Mouse (Mus musculus) forebrain, embryonic 13.5 days (tissue): Measurements from ENCODE around the gene Slc1a5. TPM values are rescaled to one million over a fixed set of nuclear protein-coding genes. Genes with fewer than 3 reads are reported as not detected.

Source experiments
- ATAC-seq: fragments of 200-750 bp; cut with Nextera tagmentation; 2 replicates; pipeline ENCODE4 v1.8.0; 2017
- H3K27ac ChIP-seq: fragments of 300-500 bp; sonication (generic); 2 replicates; pipeline ENCODE4 v1.5.1; 2015; ENCODE audit warnings: inconsistent platforms, mild to moderate bottlenecking, moderate library complexity
- H3K27me3 ChIP-seq: fragments of 300-500 bp; sonication (generic); 2 replicates; pipeline ENCODE4 v1.6.1; 2015; ENCODE audit warnings: mild to moderate bottlenecking, inconsistent platforms
- H3K36me3 ChIP-seq: fragments of 300-500 bp; sonication (generic); 2 replicates; pipeline ENCODE4 v1.6.1; 2015; ENCODE audit warnings: mild to moderate bottlenecking, inconsistent platforms; ENCODE audit not compliant: poor library complexity, severe bottlenecking
- H3K4me1 ChIP-seq: fragments of 300-500 bp; sonication (generic); 2 replicates; pipeline ENCODE4 v1.6.1; 2015; ENCODE audit warnings: inconsistent platforms
- H3K4me2 ChIP-seq: fragments of 300-500 bp; sonication (generic); 2 replicates; pipeline ENCODE4 v1.6.1; 2015; ENCODE audit warnings: inconsistent platforms, mild to moderate bottlenecking, moderate library complexity
- H3K4me3 ChIP-seq: fragments of 300-500 bp; sonication (generic); 2 replicates; pipeline ENCODE4 v1.5.1; 2015; ENCODE audit warnings: mild to moderate bottlenecking, inconsistent platforms
- H3K9ac ChIP-seq: fragments of 300-500 bp; sonication (generic); 2 replicates; pipeline ENCODE4 v1.6.1; 2015; ENCODE audit warnings: mild to moderate bottlenecking, inconsistent platforms
- H3K9me3 ChIP-seq: fragments of 300-500 bp; sonication (generic); replicated peaks from 2 replicates; pipeline ENCODE4 v1.6.1; 2016; ENCODE audit warnings: inconsistent platforms
- WGBS: fragments of 180-500 bp; shearing (Covaris S2); methylation state at CpG from one replicate; pipeline ENCODE4 v1.1.7; 2015; 5-methylcytosine and 5-hydroxymethylcytosine counted together
- polyA plus RNA-seq: library from polyadenylated mRNA; unstranded; fragments of >200 nt; fragmentation: Nextera tagmentation; extraction: Ambion mirVana; gene quantifications from 2 replicates; pipeline ENCODE4 v1.2.1, GENCODE M21; 2015

The Slc1a5 gene
- polyA plus RNA-seq, 1 experiment from 2014 or later, result 17.1 TPM

DNA sequence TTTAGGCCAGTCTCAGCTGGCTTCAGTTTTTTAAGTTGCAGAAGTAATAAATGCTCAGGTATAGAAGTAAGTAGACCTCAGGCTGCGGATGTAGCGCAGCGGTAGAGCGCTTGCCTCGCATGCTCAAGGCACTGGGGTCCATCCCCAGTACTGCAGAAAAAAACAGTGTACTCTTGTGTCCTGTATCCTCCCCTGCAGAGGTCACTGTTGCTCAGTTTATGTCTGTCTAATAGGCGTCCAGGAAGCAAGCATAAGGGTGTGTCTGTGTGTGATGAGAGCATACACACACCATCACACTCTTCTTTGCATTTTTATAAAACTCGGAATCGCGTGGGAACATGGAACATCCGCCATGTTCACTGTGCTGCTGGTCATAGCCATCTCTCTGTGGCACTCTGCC is 44.6 kb downstream of the Slc1a5 start:
- no peak for ATAC-seq
- no peak overlapping the region for H3K4me2 ChIP-seq
- peaks cover 7% of the 10 kb centered on the region for H3K4me1 ChIP-seq
- H3K9me3 ChIP-seq, result no peaks in the 10 kb centered on the region
- H3K9ac ChIP-seq, result no peak overlapping the region
- peaks cover 85% of the 10 kb centered on the region for H3K36me3 ChIP-seq
- H3K27me3 ChIP-seq, result no peaks in the 10 kb centered on the region
- no peak overlapping the region for H3K4me3 ChIP-seq
- no peak overlapping the region for H3K27ac ChIP-seq
- WGBS, result 87% methylated on average over 10 of the region's 10 CpGs

DNA sequence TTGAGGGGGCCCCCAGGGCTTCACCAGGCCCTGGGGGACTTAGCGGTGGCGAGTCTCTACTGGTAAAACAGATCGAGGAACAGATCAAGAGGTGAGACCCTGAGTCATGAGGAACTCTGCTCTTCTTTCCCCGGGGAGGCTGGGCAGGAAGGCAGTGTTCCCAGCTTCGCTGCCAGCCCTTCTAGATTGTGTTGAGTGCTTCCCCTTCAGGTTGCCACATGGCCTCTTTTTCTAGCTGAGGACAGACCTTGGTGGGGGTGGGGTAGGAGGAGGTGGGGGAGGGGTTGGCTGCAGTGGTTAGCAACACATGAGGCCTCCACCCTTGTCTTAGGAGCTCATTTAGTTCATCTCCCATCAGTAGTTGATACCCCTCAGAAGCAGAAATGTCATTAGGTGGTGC is 45.4 kb downstream of the Slc1a5 start:
- WGBS, result 83% methylated on average over 5 of the region's 5 CpGs
- no peaks in the 10 kb centered on the region for H3K27me3 ChIP-seq
- no peak overlapping the region for H3K4me2 ChIP-seq
- H3K4me1 ChIP-seq, result no peaks in the 10 kb centered on the region
- H3K36me3 ChIP-seq, result peaks cover 93% of the 10 kb centered on the region
- ATAC-seq, result no peak
- H3K9me3 ChIP-seq, result no peaks in the 10 kb centered on the region
- H3K4me3 ChIP-seq, result no peak overlapping the region
- no peak overlapping the region for H3K9ac ChIP-seq
- H3K27ac ChIP-seq, result no peak overlapping the region

DNA sequence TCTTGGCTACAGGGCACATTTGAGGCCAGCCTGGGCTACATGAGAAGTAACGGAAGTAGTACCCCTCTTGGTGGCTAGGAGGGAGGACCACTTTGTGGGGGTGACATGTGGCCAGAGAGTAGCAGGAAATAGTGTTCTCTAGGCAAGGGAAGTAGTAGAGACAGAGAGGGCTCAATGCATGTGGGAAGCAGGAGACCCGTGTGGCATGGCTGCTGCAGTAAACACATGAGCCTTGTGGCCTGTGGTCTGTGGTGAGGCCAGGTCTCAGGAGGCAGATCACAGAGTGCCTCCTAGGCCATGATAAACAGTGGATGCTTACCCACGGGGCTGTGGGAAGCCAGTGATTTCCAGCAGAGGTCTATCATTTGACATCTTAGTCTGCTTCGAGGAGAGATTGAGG is 46.1 kb downstream of the Slc1a5 start:
- Histone ChIP-seq H3K36me3 (peaks cover 99% of the 10 kb centered on the region), H3K9ac (no peak overlapping the region), H3K9me3 (no peaks in the 10 kb centered on the region), H3K4me1 (no peaks in the 10 kb centered on the region), H3K4me2 (no peak overlapping the region), H3K27ac (no peak overlapping the region), H3K4me3 (no peak overlapping the region), H3K27me3 (no peaks in the 10 kb centered on the region)
- ATAC-seq, result no peak
- 93% methylated on average over 4 of the region's 4 CpGs for WGBS

DNA sequence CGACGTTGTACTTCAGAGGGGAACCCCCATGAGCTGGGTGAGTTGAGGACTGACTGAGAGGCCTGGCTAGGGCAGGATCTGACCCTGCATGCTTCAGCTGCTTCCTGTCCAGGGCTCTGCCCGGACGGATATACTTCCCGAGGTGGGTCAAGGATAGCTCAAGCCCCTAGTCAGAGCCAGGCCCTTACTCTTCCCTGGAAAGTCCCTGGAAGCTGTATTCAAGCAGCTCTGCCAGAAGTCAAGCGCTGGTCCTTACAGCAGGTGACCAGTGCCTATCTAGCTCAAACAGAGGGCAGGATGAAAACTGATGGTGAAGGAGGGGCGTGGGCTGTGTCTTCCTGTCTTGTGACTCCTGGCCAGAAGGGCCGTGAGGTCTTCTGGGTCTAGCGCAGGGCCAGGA is 49.3 kb downstream of the Slc1a5 start:
- no peak overlapping the region for H3K4me2 ChIP-seq
- peaks cover 98% of the 10 kb centered on the region for H3K36me3 ChIP-seq
- no peaks in the 10 kb centered on the region for H3K27me3 ChIP-seq
- H3K27ac ChIP-seq, result no peak overlapping the region; the same call in 1 of the 2 replicates
- H3K4me3 ChIP-seq, result no peak overlapping the region
- no peak overlapping the region for H3K9ac ChIP-seq
- no peaks in the 10 kb centered on the region for H3K9me3 ChIP-seq
- ATAC-seq, result no peak
- no peaks in the 10 kb centered on the region for H3K4me1 ChIP-seq
- 91% methylated on average over 9 of the region's 9 CpGs for WGBS

DNA sequence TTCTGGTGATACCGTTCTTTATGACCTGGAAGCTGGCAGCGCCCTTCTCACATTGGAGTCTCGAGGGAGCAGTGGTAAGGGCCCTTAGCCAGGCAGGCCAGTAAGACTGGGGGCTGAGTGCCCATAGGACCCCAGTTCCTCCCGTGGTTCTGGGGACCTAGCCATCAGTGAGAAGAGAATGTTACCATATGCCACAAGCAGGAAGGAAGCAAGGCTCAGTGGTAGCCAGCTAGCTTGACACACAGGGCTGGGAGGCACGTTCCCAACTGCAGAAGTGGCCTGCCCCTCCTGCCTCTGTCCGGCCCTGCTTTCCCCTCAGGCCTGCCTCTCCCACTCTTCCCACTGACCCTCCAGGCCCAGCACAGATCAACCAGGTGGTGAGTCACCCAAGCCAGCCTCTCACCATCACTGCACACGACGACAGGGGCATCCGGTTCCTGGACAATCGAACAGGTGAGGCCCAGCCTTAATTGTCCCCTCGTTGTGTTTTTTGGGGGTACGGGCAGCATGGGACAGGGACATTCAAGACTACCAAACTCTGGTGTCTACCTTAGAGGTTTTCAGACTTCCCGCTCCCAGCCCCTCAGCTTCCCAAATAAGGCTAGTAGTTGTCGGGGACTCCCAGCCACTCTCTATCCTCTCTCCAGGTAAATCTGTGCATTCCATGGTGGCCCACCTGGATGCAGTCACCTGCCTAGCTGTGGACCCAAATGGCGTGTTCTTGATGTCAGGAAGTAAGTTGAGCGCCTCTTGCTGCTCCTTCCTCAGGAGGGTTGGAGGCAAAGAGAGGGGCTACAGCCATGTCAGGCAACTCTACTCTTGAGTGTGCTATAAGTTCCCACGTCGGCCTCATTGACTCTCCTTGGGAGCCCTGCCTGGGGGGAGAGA is 57.0 kb downstream of the Slc1a5 start:
- 93% methylated on average over 18 of the region's 18 CpGs for WGBS
- Histone ChIP-seq H3K4me3 (no peak overlapping the region), H3K9me3 (no peaks in the 10 kb centered on the region), H3K9ac (no peak overlapping the region), H3K36me3 (peaks cover 80% of the 10 kb centered on the region), H3K27me3 (no peaks in the 10 kb centered on the region), H3K4me1 (0 out of 2 replicates have a peak, but pooled peaks cover 1% of the 10 kb centered on the region), H3K27ac (no peak overlapping the region), H3K4me2 (no peak overlapping the region)
- no peak for ATAC-seq

DNA sequence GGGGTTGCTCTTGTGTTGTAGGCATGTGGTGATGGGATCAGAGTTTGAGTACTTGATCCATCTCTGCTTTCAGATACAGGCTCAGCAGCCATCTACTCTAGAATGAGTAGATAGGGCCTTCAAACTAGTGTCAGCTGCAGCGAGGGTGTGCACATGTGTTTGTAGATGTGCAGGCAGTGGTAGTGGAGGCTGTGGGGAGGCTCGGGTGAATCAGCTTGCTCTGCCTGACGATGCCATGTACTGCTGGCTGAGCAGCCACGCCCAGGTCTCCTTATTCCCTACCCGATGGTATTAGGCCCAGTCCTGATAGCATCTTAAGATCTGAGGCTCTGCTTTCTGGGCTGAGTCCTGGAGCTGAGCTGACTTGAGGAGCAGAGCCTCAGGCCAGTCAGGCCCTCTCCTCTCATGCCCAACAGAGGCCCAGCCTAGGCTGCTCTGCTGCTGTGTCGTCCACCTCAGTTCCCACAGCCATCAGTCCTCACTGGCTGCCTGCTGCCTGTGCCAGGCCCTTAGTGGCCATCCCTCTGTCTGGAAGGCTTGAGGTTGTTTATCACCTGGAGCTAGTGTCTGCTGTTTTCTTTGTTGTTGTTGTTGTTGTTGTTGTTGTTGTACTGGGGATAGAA is 57.8 kb downstream of the Slc1a5 start:
- Histone ChIP-seq H3K4me2 (no peak overlapping the region), H3K9me3 (no peaks in the 10 kb centered on the region), H3K36me3 (peaks cover 73% of the 10 kb centered on the region), H3K4me1 (peaks cover 9% of the 10 kb centered on the region), H3K4me3 (no peak overlapping the region), H3K9ac (no peak overlapping the region), H3K27me3 (no peaks in the 10 kb centered on the region), H3K27ac (no peak overlapping the region)
- 83% methylated on average over 6 of the region's 6 CpGs for WGBS
- no peak for ATAC-seq

DNA sequence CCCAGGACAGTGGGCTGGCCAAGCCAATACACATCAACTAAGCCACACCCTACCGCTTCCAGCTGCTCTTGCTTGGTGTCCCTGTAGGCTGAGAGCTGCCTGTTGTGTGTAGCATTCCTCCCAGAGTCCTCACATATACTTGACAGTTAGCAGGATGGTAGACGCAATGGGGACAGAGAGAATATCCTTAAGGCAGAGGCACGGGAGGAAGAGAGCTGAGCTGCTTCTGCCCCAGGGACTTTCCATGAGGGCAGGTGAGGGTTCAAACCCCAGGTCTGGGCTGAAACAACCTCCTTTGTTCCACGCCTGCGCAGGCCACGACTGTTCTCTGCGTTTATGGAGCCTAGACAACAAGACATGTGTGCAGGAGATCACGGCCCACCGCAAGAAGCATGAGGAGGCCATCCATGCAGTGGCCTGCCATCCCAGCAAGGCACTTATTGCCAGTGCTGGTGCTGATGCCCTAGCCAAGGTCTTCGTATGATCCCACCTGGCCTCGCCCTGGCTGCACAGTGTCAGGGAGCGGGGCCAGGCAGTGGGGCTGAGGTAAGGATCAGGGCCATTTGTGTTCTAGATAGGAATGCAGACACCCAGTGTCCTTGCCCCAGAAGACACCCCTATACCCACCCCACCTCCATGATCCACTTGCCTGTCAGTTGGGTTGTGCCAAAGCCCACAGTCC is 58.4 kb downstream of the Slc1a5 start:
- Histone ChIP-seq H3K4me3 (no peak overlapping the region), H3K4me1 (peaks cover 15% of the 10 kb centered on the region), H3K9me3 (no peaks in the 10 kb centered on the region), H3K36me3 (peaks cover 66% of the 10 kb centered on the region), H3K9ac (no peak overlapping the region), H3K4me2 (no peak overlapping the region), H3K27me3 (no peaks in the 10 kb centered on the region), H3K27ac (no peak overlapping the region)
- 92% methylated on average over 12 of the region's 12 CpGs for WGBS
- no peak for ATAC-seq

DNA sequence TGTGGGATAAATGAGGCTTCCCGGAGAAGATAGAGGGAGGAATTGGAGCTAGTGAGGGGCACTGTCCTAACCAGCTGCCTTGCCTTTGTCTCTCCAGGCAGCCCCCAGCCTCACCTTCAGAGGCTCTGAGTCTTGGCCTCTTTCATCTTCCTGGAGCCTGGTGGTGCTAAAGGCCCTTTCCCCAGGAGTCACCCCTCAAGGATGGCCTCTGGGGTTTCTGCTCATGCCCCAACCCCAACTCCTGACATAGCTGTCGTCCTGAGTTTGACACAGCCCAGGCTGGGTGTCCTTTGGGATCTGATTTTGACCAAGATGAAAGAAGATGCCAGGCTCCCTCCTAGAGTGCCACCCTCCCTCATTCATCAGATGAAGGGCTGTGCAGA is 59.0 kb downstream of the Slc1a5 start:
- H3K4me2 ChIP-seq, result no peak overlapping the region
- H3K9me3 ChIP-seq, result no peaks in the 10 kb centered on the region
- 90% methylated on average over 2 of the region's 2 CpGs for WGBS
- no peaks in the 10 kb centered on the region for H3K27me3 ChIP-seq
- H3K4me1 ChIP-seq, result peaks cover 21% of the 10 kb centered on the region
- no peak overlapping the region for H3K9ac ChIP-seq
- no peak overlapping the region for H3K27ac ChIP-seq
- no peak overlapping the region for H3K4me3 ChIP-seq
- H3K36me3 ChIP-seq, result peaks cover 61% of the 10 kb centered on the region
- no peak for ATAC-seq

DNA sequence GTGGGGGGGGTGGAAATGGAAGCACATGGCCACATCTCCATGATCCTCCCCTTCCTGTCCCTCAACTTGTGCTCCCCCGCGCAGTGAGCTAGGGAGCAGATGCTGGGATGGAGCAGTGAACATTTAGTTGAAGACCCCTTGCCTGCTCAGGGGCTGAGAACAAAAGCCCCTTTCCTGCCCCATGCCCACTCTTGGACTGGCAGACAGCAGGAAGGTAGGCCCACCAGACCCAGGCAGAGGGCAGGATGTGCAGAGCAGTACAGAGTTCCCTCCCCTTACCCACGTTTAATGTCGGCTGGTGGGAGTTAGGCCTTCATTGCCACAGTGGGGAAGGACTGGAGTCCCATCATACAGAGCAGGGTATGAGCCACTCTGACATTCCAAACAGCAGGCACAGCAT is 59.9 kb downstream of the Slc1a5 start:
- Histone ChIP-seq H3K27me3 (no peaks in the 10 kb centered on the region), H3K27ac (no peak overlapping the region), H3K4me1 (peaks cover 28% of the 10 kb centered on the region), H3K36me3 (peaks cover 55% of the 10 kb centered on the region), H3K9me3 (no peaks in the 10 kb centered on the region), H3K4me3 (no peak overlapping the region), H3K9ac (no peak overlapping the region), H3K4me2 (no peak overlapping the region)
- no peak for ATAC-seq
- WGBS, result 69% methylated on average over 4 of the region's 4 CpGs

DNA sequence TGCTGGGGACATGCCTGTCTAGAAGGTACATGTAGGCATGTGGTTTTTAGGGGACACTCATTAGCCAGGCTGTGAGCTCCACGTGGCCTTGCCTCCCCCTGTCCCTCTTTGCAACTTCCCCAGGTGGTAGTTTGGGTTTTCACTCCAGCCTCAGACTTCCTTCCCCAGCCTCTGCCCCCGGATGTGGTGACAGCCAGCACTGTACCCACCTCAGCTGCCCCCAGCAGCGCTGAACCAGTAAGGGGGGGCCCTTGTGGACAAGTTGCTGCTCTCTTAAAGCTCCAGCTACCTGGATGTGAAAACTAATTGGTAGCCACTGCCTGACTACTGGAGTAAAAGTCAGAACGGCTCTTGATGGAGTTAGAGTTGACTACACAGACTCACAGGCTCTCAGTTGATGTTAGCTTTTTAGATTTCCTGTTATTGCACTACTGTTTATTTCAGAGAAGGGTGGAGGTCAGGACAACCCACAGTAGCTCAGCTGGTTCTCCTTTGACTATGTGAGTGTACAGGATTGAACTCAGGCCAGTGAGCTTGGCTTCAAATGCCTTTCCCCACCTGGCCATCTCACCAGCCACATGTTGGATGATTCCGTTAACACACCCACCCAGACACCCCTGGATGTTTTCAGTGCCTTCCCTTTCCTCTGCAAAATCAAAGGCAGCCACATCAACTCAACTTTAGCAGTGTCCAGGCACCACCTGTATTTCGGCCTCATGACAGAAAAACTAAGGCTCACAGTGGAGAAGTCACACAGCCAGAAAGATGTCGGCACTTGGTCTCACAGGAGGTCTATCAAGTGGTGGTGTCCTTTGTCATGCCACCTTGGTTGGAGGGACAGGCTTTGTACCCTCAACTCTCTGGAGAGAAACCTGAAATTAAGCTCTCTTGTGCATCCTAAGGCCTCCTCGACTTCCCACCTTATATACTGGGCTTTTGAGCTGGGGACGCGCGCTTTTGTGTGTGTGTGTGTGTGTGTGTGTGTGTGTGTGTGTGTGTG is 60.7 kb downstream of the Slc1a5 start:
- H3K9ac ChIP-seq, result peak overlapping the region; percentile 82; the same call in 1 of the 2 replicates

DNA sequence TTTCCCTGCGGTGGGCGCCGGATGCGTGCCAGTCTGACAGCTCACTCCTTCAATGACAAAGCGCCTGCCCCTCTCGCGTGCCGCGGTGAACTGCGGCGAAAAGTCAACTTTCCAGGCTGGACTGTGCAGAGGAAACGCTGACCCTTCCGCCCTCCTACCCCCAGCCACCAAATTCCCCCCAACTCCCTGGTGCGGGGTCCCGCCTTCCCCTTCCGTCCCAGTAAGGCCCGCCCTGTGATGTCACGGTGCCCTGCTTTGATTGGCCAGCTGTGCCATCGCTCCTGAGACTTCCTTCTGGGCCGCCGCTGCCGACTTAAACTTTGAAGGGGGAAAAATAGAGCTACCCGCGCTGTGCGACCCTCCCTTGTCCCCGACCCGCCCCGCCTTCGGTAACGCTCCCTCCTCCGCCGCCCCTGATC is 61.5 kb downstream of the Slc1a5 start, which contains the start of gene Prkd2:
TSS of gene Prkd2 (plus strand) at position 258 of the 419 bp plus-strand sequence.
- H3K9me3 ChIP-seq, result no peaks in the 10 kb centered on the region
- no peaks in the 10 kb centered on the region for H3K27me3 ChIP-seq
- H3K4me3 ChIP-seq, result peak within 1 kb of the TSS; percentile 62
- peak within 1 kb of the TSS; percentile 98 for H3K4me2 ChIP-seq
- peak within 1 kb of the TSS; percentile 82 for H3K9ac ChIP-seq
- peaks cover 28% of the 10 kb centered on the region for H3K4me1 ChIP-seq
- under 1% methylated on average over 20 of the region's 32 CpGs for WGBS
- peak; percentile 94 for ATAC-seq
- peaks cover 46% of the 10 kb centered on the region for H3K36me3 ChIP-seq
- peak within 1 kb of the TSS; percentile 54; the same call in 1 of the 2 replicates for H3K27ac ChIP-seq

More for the DNA sequence above, 60.7 kb downstream of the Slc1a5 start:
- Histone ChIP-seq H3K4me3 (peak overlapping the region; percentile 62), H3K27me3 (no peaks in the 10 kb centered on the region), H3K4me2 (peak overlapping the region; percentile 98), H3K4me1 (peaks cover 28% of the 10 kb centered on the region), H3K36me3 (peaks cover 51% of the 10 kb centered on the region), H3K9me3 (no peaks in the 10 kb centered on the region), H3K27ac (peak overlapping the region; percentile 19; the same call in 1 of the 2 replicates)
- 0 out of 2 replicates have a peak, but pooled peaks have one; percentile 4 for ATAC-seq
- WGBS, result 46% methylated on average over 11 of the region's 11 CpGs
